Mouse (Mus musculus): ENCODE measurements around the gene Sumo2. TPM values are rescaled to one million over a fixed set of nuclear protein-coding genes. Genes with fewer than 3 reads are reported as not detected.
"Not testable (repeated sequence)": the region's sequence is repeated elsewhere in the genome, so short reads cannot be mapped to it uniquely, and the experiment has no call there.

Sumo2 gene
- 75.3 and 82.7 TPM in 2 replicates for polyA plus RNA-seq (2012; rRNA removed)

DNA sequence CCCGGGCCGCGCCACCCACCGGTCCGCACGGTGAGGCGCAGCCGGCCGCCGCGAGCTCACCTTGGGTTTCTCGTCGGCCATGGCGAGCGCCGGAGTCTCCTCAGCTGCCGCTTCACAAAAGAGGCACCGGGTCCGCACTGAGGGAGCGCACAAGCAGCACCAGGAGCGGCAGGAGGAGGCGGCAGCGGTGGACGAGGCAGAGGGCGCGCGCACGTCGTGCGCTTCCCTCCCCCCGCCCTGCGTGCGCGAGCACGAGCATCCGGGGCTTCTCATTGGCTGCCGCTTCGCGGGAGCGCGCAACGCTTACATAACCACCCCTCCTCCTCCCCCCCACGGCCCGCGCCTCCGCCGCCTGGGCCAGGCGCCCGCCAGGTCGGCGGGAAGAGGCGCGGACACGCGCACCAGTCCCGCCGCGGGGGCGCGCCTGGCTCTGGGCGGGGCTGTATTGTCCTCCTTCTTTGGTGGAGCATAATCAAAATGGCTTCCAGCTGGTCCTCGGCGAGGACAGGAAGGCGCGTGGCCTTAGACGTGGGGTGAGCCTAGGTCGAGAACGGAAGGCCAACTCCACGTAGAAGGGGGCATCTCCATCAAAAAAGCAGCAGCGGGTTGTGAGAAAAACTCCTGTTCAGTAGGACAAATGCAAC is at the start of gene Sumo2:
TSS of gene Sumo2 (minus strand) at position 239 of the 644 bp plus-strand sequence.
- no peak for DNase-seq (ENCODE audit: low read depth)

DNA sequence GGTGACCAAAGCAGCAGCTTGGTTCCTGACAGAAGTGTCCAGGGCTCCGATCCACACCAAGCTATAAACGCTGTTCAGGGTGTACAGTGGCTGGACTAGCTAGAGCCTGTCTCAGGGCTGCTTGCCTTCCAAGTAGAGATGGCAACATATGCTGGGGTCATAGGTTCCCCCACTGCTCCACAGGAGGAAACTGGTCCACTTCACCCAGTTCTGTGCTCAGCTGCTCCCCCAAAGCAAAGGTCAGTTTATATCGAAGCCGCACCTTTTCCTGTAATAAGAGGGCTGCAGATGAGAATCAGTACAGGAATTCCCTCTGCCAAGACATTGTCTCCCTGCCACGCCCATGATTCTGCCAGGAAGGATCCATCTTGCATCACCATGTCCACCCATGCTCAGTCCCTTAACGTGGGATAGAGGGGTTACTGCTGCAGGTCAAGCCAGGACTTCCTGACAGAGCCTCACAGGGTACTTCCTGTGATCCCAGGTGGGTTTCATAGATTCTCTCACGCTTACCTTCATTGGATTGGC is 49.6 kb upstream of the Sumo2 start:
- DNase-seq (ENCODE audit: low read depth) = no peak

DNA sequence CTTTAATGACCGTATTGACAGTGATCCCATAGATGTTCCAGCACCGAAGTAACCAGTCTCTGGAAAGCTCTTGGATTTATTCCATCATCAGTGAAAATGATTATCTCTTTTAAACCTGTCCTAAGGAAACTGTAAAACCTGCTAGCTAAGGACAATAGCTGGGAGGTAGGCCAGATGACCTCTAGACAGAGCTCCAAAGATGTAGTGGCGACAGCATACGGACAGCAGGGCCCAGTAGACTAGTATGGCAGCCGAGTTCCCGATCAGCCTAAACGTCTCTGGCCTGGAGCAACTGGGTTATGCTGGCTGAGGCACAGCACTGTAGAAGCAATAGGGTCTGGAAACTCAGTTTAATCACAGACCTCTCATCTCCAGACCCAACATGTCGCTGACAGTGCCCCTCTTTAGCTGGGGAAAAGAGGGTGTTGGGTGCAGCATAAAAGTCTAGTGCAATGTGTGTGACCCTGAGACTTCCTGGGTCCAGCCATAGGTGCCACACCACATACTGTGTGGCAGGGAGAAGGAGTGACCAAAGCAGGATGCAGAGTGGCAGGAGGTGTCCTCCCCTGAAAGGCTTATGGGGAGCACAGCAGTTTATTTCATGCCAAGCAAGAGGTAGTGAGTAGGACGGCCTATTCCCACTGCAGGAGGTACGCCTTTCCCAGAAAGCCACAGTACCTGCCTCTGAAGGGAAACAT is 48.4 kb upstream of the Sumo2 start:
- no peak for DNase-seq (ENCODE audit: low read depth)

DNA sequence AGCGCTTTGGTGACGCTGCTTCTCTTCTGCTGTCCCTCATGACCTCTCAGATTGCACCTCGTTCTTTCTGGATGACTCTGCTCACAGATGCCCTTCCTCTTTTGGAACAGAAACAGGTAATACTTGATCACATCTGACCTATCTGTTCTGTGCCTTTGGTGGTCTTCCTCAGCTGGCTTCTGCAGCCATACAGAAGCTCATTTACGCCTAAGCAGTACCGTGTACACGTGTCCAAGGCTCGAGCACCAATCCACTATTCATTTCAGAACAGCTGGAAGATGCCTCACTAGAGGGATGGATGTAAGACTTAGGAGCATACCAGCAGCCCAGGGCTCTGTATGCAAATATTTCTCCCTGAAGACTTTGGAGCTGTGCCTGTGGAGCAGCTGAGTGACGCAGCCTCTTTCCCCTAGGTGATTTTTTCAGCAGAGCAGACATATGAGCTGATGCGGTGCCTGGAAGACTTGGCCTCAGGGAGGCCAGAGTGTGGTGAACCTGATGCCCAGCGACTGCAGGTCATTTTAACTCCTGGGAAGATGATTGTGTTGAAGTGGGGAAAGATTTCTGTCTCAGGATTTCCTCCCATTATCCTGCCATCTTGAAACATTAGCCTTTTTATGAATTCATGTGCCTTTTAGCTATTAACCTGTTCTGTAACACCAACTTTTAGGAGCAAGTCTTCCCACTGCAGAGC is 47.0 kb upstream of the Sumo2 start:
- DNase-seq (ENCODE audit: low read depth) = no peak

DNA sequence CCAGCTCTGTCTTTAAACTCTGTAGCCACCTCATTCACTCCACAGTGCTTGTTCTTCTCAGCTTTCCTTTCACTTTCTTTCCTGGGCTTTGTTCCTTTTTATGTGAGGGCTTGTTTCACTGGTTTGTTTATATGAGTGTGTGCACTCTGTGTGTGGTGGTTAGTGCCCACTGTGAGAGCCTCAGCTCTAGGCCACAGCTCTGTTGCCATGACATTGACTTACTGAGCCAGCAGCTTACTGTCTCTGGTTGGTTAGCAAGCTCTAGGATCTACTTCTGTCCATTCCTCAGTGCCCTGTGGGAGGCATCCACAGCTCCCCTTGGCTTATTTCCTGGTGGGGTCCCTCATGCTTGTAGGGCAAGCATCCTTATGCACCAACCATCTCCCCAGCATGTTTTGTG is 43.0 kb upstream of the Sumo2 start:
- no peak for DNase-seq (ENCODE audit: low read depth)

DNA sequence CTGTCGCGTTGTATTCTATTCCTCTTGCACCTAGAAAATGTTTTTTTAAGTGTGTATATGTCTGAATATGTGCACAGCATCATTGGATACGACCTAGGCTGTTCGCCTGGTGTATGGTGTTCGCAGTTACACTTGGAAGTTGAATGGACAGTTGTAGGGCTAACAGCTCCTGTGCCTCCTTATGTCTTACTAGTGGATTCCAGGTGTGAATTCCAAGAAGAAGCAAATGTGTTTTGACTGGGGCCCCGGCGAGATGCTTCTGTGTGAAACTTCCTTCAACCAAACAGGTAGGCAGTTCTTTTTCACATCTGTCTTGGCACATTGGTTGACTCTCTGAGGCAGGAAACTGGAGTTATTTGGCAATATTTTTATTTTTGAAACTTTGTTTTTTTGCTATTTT is 28.9 kb upstream of the Sumo2 start:
- DNase-seq (ENCODE audit: low read depth) = no peak

DNA sequence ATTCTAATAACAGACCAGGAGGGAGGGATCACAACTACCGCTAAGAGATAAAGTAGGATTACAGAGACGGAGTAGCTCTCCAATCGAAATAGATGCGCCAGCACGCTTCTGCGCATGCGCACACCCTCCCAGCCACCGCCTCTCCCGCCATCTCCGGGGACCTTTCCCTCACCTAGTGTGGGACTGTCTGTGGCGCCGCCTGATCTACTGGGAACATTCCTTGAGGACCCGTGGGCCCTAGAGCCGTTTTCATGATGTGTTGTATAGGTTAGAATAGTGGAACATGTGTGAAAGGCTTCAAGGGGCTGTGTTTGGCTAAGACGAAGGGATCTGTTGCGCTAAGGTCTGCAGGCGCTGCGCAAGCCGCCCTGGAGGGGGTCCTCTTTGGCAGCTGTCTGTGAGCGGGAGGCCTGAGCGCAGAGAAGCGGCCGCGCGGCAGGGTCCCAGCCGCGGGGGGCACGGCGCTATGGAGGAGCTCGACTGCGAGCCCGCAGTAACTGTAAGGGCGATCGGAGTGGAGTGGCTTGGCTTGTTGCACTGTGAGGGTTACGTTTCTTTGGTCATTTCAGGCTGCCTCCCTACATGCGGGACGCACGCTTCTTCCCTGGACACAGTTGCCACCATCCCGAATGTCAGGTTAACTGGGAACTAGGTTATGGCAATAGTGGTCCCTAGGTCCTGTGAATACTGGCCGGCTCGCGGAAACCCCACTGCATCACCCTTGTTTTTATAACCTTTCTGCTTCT is 28.2 kb upstream of the Sumo2 start, which contains the start of gene Nup85:
TSS of gene Nup85 (plus strand) at position 371 of the 746 bp plus-strand sequence.
- no peak for DNase-seq (ENCODE audit: low read depth)

DNA sequence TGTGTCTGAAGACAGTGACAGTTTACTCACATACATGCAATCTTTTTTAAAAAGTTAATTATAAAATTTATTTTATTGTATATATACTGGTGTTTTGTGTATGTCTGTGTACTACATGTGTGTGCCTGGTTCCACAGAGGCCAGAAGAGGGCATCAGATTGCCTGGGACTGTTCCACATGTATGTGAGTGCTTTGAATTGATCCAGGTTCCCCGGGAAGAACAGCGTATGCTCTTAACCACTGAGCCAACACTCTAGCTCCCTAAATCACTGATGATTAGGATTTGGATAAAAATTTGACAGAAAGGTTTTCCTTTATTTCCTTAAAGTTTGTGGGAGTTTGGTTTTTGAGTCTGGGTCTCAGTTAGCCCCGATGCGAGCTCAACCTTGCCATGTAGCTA is 27.3 kb upstream of the Sumo2 start:
- no peak for DNase-seq (ENCODE audit: low read depth)

DNA sequence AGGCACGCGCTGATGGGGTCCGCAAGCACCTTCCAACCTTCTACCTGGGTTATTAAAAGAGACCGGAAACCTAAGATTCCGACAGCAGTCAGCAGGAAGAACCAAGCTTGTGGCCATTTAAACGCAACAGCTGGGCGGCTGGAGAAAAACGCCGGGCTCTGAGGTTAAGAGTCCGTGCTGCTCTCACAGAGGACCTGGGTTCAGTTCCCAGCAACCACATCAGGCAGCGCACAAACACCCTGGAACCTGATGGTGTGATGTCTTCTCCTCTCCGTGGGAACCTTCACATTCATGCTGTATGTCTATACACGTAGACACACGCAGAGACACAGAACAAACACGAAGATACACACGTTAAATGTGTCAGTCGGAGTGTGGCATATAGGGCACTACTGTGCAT is 19.6 kb upstream of the Sumo2 start:
- DNase-seq (ENCODE audit: low read depth) = no peak

DNA sequence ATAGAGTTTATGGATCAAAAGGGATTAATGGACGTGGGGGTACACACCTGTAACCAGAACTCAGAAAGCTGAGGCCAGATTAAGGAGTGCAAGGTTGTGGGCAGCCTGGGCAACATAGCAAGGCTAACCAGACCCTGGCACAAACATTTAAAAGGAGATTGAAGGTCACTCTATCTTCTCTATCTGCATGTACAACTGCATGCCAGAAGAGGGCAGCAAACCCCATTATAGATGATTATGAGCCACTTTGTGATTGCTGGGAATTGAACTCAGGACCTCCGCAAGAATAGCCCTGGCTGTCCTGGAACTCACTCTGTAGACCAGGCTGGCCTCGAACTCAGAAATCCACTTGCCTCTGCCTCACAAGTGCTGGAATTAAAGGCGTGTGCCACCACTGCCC is 16.7 kb upstream of the Sumo2 start:
- DNase-seq (ENCODE audit: low read depth) = no peak

DNA sequence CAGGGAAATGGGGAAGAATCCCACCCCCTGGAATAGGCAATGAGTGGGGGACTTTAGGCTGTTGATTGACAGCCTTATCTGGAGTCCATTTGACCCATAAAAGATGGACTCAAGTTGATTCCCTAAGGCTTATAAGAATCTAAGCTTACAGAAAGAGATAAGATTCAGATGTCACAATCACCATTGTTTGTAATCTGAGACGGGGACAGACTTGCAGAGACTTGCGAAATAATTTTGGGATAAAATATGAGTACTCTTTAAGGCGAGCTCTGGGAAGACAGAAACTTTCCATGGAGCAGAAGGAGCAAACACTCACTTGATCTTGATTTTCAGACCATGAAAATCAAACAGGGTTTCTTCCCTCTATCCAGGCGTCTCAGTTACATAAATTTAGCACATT is 7.5 kb upstream of the Sumo2 start:
- no peak for DNase-seq (ENCODE audit: low read depth)

DNA sequence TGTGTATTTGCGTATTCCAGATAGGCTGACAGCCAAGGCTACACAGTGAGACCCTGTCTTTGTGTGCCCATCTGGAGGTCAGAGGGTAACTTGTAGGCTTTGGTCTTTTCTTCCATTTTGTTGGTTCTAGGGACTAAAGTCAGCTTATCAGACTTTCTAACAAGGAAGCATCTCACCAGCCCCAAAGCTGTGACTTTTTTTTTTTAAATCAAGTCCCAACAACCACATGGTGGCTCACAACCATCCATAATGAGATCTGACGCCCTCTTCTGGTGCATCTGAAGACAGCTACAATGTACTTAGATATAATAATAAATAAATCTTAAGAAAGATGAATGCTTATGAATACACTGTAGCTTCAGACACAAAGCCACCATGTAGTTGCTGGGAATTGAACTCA is 2.0 kb upstream of the Sumo2 start:
- DNase-seq (ENCODE audit: low read depth) = no peak

DNA sequence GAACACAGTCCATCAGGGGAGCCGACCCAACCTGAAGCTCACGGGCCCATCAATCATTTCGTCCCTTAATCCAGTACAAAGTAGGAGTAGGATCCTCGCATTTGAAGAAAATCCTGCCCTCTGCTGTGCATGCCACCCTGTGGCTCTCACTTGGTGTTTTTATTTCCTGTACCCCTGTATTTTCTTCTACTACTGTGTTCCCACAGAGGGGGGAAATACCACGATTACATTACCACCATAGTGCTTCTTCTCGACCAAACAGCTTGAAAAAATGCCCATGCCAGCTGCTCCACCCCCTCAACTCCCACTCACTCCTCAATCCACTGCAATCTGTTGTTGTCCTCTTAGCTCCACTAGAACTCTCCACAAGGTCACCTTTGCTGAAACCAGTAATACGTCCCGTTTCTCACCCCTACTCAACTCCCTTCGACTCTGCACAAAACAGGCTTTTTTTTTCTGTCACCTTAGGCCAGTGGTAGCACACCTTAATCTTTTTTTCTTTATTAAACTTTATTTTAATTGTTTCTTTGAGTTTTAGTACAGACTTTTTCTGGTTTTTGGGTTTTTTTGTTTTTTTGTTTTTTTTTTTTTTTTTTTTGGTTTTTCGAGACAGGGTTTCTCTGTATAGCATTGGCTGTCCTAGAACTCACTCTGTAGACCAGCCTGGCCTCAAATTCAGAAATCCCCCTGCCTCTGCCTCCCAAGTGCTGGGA is 936 bp upstream of the Sumo2 start:
- no peak for DNase-seq (ENCODE audit: low read depth)

DNA sequence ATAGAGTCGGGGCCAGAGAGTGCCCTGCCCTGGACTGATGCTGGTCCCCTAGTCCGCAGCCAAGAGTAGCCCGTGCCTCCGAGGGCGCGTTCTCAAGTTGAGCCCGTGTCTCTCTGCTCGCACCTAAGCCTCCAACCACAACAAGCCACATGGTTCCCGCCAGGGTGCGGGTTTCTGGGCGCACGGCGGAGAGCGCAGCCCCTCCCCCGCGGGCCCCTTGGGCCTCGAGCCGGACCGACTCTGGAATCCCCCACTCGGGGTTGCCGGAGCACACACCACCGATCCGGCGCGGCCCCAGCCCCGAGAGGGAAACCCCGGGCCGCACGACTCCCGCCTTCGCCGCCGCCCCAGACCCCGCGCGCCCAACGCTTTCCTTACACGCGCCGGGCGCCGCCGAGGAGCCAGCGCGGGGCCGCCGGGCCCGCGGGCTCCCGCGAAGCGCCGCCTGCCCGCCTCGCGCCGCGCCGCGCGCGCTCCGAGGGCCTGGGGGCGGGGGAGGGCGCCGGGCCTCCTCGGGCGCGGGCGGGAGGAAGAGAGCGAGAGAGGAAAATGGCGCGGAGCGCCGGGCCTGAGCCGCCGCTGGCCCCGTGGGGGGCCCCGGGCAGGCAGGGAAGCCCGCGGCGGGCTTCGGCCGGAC is 557 bp downstream of the Sumo2 start:
- no peak for DNase-seq (ENCODE audit: low read depth)

DNA sequence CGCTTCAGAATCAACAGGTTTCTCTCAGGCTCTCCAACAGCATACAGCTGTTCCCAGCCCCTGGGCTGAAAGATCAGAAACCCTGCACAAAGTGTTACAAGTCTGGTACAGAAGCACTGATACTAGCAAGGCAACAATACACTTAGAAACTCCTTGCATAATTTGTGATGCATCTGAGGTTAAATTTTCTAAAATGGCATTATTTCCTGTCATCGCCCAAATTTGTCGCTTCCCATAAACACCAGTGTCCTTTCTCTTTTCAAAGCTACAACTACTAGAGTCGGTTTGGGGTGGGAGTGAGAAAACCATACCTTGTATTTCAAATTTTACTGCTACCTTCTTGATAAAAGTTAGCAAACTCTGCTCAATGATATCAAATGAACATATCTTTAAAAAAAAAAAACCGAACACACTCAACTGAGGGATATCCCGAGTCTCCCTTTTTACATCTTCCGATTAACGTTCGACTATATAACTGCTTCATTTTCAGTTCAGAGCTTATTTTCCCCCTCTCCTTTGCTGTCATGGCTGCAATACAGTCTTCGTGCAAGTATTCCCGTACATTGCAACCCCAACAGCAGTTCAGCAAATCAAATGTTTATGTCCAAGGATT is 1.2 kb downstream of the Sumo2 start:
- no peak for DNase-seq (ENCODE audit: low read depth)

DNA sequence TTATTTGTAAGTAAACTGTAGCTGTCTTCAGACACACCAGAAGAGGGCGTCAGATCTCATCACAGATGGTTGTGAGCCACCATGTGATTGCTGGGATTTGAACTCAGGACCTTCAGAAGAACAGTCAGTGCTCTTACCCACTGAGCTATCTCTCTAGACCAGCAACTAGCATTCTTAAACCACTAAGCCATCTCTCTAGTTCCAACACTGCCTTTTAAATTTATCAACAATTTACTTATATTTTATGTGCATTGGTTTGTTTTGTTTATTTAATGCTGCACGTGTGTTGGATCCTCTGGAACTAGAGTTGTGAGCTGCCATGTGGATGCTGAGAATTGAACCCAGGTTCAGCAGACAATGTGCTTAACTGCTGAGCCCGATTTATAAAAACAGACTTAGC is 9.6 kb downstream of the Sumo2 start:
- not testable (repeated sequence) for DNase-seq (ENCODE audit: low read depth)

DNA sequence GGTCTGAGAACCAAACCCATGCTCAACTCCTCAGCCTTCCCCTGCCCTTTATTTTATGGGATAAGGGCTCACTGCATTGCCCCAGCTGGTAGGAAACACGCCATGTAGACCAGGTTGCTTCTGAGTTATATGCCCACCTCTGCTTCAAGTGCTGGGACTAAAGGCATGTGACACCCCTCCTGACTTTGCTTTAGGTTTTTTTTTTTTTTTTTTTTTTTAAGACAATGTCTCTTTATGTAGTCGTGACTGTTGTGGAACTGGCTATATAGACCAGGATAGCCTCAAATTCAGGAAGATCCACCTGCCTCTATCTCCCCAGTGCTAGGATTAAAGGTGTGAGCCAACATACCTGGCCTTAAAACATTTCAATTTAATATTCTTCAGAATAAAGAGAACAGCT is 13.4 kb downstream of the Sumo2 start:
- no peak for DNase-seq (ENCODE audit: low read depth)

DNA sequence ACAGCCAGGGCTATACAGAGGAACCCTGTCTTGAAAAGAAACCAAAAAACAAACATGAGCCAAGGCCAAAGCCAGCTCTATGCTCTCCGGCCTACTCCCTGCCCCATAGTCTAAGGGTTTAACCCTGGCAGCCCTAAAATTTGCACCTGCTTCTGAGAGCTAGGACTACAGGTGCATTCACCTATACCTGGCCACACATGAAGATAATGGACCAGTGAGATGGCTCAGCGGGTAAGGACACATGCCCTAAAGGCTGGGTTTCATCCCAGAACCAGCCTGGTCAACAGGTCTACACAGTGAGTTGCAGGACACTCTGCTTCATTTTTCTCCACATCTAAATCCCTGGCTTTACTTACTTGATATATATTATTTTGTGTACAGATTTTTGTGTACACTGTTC is 13.8 kb downstream of the Sumo2 start:
- no peak for DNase-seq (ENCODE audit: low read depth)

DNA sequence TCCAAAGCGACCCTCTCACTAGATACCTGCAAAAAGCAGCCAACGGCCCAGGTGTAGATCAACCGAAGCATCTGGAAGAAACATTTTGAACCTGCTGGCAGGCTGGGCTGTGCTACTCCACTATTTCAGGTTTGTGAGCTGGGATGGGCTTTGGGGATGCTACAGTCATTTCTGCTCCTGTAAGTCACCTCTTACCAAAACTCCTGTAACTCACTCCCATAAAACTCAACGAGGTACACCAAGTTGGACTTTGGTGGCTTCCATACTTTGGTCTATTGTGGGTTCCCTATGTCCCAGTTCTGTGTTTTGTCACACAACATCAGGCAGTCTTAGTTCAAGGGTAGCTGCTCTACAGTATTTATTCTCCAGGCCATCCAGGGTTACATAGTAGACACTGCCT is 15.0 kb downstream of the Sumo2 start:
- DNase-seq (ENCODE audit: low read depth) = no peak

DNA sequence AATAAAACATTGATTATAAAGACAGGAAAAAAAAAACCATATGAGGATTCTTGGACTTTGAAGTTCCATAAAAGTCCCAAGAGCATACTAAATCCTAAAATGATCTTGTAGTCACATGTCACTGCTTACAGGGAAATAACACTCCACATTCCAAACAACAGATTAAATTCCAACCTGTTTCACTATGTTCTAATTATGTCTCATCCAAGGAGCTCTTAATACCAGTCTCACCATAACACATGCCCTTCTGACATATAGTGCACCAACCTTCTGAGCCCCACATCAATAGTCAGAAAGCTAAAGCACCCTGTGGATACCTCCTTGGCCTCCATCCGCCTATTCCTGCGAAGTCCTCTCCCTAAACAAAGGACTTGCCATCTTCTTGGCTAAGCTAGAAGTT is 15.9 kb downstream of the Sumo2 start:
- no peak for DNase-seq (ENCODE audit: low read depth)

DNA sequence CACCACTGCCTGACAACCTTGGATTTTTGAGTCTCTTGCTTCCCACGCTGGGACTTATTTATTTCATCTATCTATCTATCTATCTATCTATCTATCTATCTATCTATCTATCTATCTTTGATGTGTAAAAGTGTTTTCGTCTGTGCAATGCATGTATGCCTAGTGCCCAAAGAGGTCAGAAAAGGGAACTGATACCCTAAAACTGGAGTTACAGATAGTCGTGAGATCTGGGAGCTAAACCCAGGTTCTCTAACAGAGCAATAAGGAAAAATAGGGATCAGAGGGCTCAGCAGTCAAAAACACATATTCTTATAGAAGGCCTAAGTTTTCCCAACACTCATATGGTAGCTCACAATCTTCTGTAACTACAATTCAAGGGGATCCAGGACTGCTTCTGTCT is 16.5 kb downstream of the Sumo2 start:
- no peak for DNase-seq (ENCODE audit: low read depth)

All from gonadal fat pad, adult 2 months (tissue).